In the genomic region with DNA sequence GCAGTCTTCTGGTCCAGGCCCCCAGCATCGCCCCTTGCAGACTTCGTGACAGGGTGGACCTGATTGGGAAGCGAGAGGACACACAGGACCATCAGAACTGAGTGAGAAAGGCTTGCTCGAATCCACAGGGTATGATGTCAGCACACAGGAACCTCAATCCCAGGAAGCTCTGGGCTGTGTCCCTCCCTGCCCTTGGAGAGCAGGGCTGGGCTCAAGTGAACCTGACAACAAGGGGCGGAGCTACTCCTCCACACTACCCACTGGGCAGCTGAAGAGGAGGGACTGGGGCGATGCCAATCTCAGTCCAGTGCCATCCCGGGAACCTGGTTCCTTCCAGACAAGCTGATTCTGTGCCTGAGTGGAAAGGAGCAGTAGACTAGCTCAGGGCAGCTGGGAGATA, we compare ENCODE assay signal across 10 mouse cellular contexts. TPM values are rescaled to one million over a fixed set of nuclear protein-coding genes. Genes with fewer than 3 reads are reported as not detected.
A peak's percentile ranks its signal among the peaks of the same experiment; 100 is the strongest.
DNase-seq lines count a peak whose midpoint lies in the region; ATAC-seq and TF ChIP-seq lines count a peak whose summit lies in the region.
"Had no signal": no experiment of that assay in that cellular context is flagged by ENCODE, and none has a peak within 500 bp of the region (broad histone marks: within the 10 kb centered on the region; RNA-seq: fewer than 3 reads in every experiment).

No protein-coding gene starts in this region.

- peak; percentile 58 for ATAC-seq in kidney, embryonic 14.5 days (ENCODE audit: low FRiP score, low TSS enrichment)

- H3K9ac ChIP-seq in kidney, embryonic 14.5 days (ENCODE audit: low read depth, low read length): no peak overlapping the region
- H3K9ac ChIP-seq: embryonic facial prominence, embryonic 12.5 days; midbrain, embryonic 12.5 days had no signal

- H3K27me3 ChIP-seq in kidney, embryonic 14.5 days (ENCODE audit: control insufficient read depth, insufficient read depth, low read length): peaks cover 10% of the 10 kb centered on the region
- H3K27me3 ChIP-seq in thymus, adult 2 months (ENCODE audit: control insufficient read depth, insufficient read depth, low read length): no peaks in the 10 kb centered on the region

- no peaks in the 10 kb centered on the region for H3K36me3 ChIP-seq in kidney, embryonic 14.5 days (ENCODE audit: control insufficient read depth, insufficient read depth, low read length)
- no peaks in the 10 kb centered on the region for H3K36me3 ChIP-seq in thymus, adult 2 months (ENCODE audit: control insufficient read depth, insufficient read depth, low read length)
- H3K36me3 ChIP-seq: midbrain, embryonic 12.5 days had no signal

- H3K4me2 ChIP-seq in kidney, embryonic 14.5 days (replicated peaks; ENCODE audit: low read depth, low read length): 0 out of 2 replicates have a peak overlapping the region, but pooled peaks have one; percentile 6
- H3K4me2 ChIP-seq: embryonic facial prominence, embryonic 12.5 days; midbrain, embryonic 12.5 days had no signal

- no peak for TF ChIP-seq POLR2A in thymus, adult 2 months (IDR thresholded peaks at IDR 0.05; ENCODE audit: control insufficient read depth, extremely low read depth, insufficient read depth, low read length, poor library complexity)

- no peak overlapping the region for H3K4me3 ChIP-seq in kidney, embryonic 14.5 days (ENCODE audit: low read length)
- no peak overlapping the region for H3K4me3 ChIP-seq in thymus, adult 2 months (ENCODE audit: control insufficient read depth, insufficient read depth, low read length)
- H3K4me3 ChIP-seq: midbrain, embryonic 12.5 days had no signal

- TF ChIP-seq CTCF in thymus, adult 2 months (IDR thresholded peaks at IDR 0.05; ENCODE audit: borderline replicate concordance, control insufficient read depth, extremely low read depth, insufficient read depth, low read length, poor library complexity): no peak

- DNase-seq in embryo, embryonic 10 days (ENCODE audit: low spot score): peak; percentile 21
- DNase-seq in embryo, embryonic 10.5 days (ENCODE audit: low spot score): no peak
- DNase-seq in adrenal gland, postnatal 14 days: peak; percentile 83
- DNase-seq in heart, adult 11 months: peak; percentile 97
- peak; percentile 72 for DNase-seq in retina, postnatal 1 day
- DNase-seq in thymus, adult 2 months: no peak
- DNase-seq in thymus, postnatal 25 days: no peak

- no peak overlapping the region for H3K27ac ChIP-seq in kidney, embryonic 14.5 days (ENCODE audit: low read depth, low read length)
- H3K27ac ChIP-seq in thymus, adult 2 months (ENCODE audit: control insufficient read depth, insufficient read depth, low read length): no peak overlapping the region
- H3K27ac ChIP-seq: embryonic facial prominence, embryonic 12.5 days; midbrain, embryonic 12.5 days had no signal

- H3K9me3 ChIP-seq in kidney, embryonic 14.5 days (ENCODE audit: control insufficient read depth, low read length): no peaks in the 10 kb centered on the region
- H3K9me3 ChIP-seq: embryonic facial prominence, embryonic 12.5 days; midbrain, embryonic 12.5 days had no signal

- no peaks in the 10 kb centered on the region; the same call in 1 of the 2 replicates for H3K4me1 ChIP-seq in kidney, embryonic 14.5 days (ENCODE audit: control insufficient read depth, insufficient read depth, low read length)
- peaks cover 39% of the 10 kb centered on the region for H3K4me1 ChIP-seq in thymus, adult 2 months (replicated peaks; ENCODE audit: control insufficient read depth, insufficient read depth, low read length)
- H3K4me1 ChIP-seq: midbrain, embryonic 12.5 days had no signal

- WGBS in kidney, embryonic 14.5 days: 30% methylated on average over 7 of the region's 7 CpGs
- 75% methylated on average over 7 of the region's 7 CpGs for WGBS in thymus, adult 2 months

RNA-seq across cellular contexts. Expression of gene Erbb3, which starts 5.8 kb away (rescaled TPM):
- total RNA-seq in adrenal gland, postnatal 14 days (2021): 4.4 and 9.1 TPM in 2 replicates
- 5.1 and 11.8 TPM in 2 replicates for polyA plus RNA-seq in kidney, embryonic 14.5 days (2014; fragmentation: Nextera tagmentation; extraction: Ambion mirVana)
- polyA plus RNA-seq in thymus, adult 2 months (2012; rRNA removed): 2.8 and 3.3 TPM in 2 replicates

RNA-seq across cellular contexts. Expression of gene Pa2g4, which starts 17.9 kb away (rescaled TPM):
- total RNA-seq in adrenal gland, postnatal 14 days (2021): 93.5 and 107 TPM in 2 replicates
- 237 and 254 TPM in 2 replicates for polyA plus RNA-seq in kidney, embryonic 14.5 days (2014; fragmentation: Nextera tagmentation; extraction: Ambion mirVana)
- 46.8 and 52.9 TPM in 2 replicates for polyA plus RNA-seq in thymus, adult 2 months (2012; rRNA removed)

RNA-seq across cellular contexts. Expression of gene Rpl41, which starts 34.5 kb away (rescaled TPM):
- total RNA-seq in adrenal gland, postnatal 14 days (2021): 2,356 and 2,777 TPM in 2 replicates
- polyA plus RNA-seq in kidney, embryonic 14.5 days (2014; fragmentation: Nextera tagmentation; extraction: Ambion mirVana): 4,683 and 5,796 TPM in 2 replicates
- polyA plus RNA-seq in thymus, adult 2 months (2012; rRNA removed): 1,821 and 2,108 TPM in 2 replicates

RNA-seq across cellular contexts. Expression of gene Zc3h10, which starts 36.1 kb away (rescaled TPM):
- 12.6 and 13.5 TPM in 2 replicates for total RNA-seq in adrenal gland, postnatal 14 days (2021)
- 11.3 and 13.5 TPM in 2 replicates for polyA plus RNA-seq in kidney, embryonic 14.5 days (2014; fragmentation: Nextera tagmentation; extraction: Ambion mirVana)
- 25.6 and 27.1 TPM in 2 replicates for polyA plus RNA-seq in thymus, adult 2 months (2012; rRNA removed)

RNA-seq across cellular contexts. Expression of gene Rps26, which starts 42.9 kb away (rescaled TPM):
- total RNA-seq in adrenal gland, postnatal 14 days (2021): 748 and 849 TPM in 2 replicates
- 1,019 and 1,352 TPM in 2 replicates for polyA plus RNA-seq in kidney, embryonic 14.5 days (2014; fragmentation: Nextera tagmentation; extraction: Ambion mirVana)
- polyA plus RNA-seq in thymus, adult 2 months (2012; rRNA removed): 988 and 1,135 TPM in 2 replicates

Comparison
In these comparisons a context has a peak if more than half of its experiments do, and no peak if none do; other contexts are left out.
1. DNase-seq: peak in embryo, embryonic 10 days (single experiment), adrenal gland, postnatal 14 days (single experiment), heart, adult 11 months (single experiment) and retina, postnatal 1 day (single experiment); none in embryo, embryonic 10.5 days (single experiment), thymus, adult 2 months (single experiment) and thymus, postnatal 25 days (single experiment).